Mouse (Mus musculus) MEL (cell line): ENCODE data around the gene Cd82.

Experiments used
- CTCF ChIP-seq, 3 experiments: IDR thresholded peaks in 2 of 3; conservative IDR thresholded peaks in 1 of 3; 2 replicates each; pipeline ENCODE4 v1.5.1; 2011 to 2012; ENCODE audit warnings: low read length in 3 of 3, low read depth in 2 of 3, mild to moderate bottlenecking in 2 of 3, improper control_type of control experiment in 1 of 3, inconsistent platforms in 1 of 3, mixed read lengths in 1 of 3, moderate library complexity in 1 of 3; ENCODE audit not compliant: control insufficient read depth in 1 of 3, insufficient read depth in 1 of 3, poor library complexity in 1 of 3, severe bottlenecking in 1 of 3
- GATA1 ChIP-seq: IDR thresholded peaks from 2 replicates; pipeline ENCODE4 v1.6.1; 2011; ENCODE audit warnings: low read depth, low read length, improper control_type of control experiment
- POLR2A ChIP-seq, 2 experiments: IDR thresholded peaks; 2 replicates each; pipeline ENCODE4 v1.6.1; 2011 to 2012; ENCODE audit warnings: low read length in 2 of 2, mild to moderate bottlenecking in 2 of 2, control low read depth in 1 of 2, improper control_type of control experiment in 1 of 2, low read depth in 1 of 2, moderate library complexity in 1 of 2; ENCODE audit not compliant: control insufficient read depth in 1 of 2, insufficient read depth in 1 of 2, poor library complexity in 1 of 2
- SIN3A ChIP-seq: IDR thresholded peaks from 2 replicates; pipeline ENCODE4 v1.6.1; 2012; ENCODE audit warnings: low read length, improper control_type of control experiment, inconsistent platforms
- TAL1 ChIP-seq: IDR thresholded peaks from 2 replicates; pipeline ENCODE4 v1.6.1; 2012; ENCODE audit warnings: mild to moderate bottlenecking, inconsistent platforms, low read length, moderate library complexity, mixed read lengths
- TBP ChIP-seq: IDR thresholded peaks from 2 replicates; pipeline ENCODE4 v1.8.0; 2011; ENCODE audit warnings: low read depth, low read length, improper control_type of control experiment
- TCF12 ChIP-seq: IDR thresholded peaks from 2 replicates; pipeline ENCODE4 v1.6.1; 2014; ENCODE audit warnings: low read depth, mild to moderate bottlenecking, inconsistent platforms, low read length, improper control_type of control experiment, moderate library complexity
- UBTF ChIP-seq: IDR thresholded peaks from 2 replicates; pipeline ENCODE4 v1.6.1; 2012; ENCODE audit warnings: low read depth, mild to moderate bottlenecking, inconsistent platforms, low read length, improper control_type of control experiment, moderate library complexity, borderline replicate concordance; ENCODE audit not compliant: insufficient read depth
- ZC3H11A ChIP-seq: IDR thresholded peaks from 2 replicates; pipeline ENCODE4 v1.6.1; 2012; ENCODE audit warnings: low read depth, mild to moderate bottlenecking, inconsistent platforms, low read length, improper control_type of control experiment
- ZNF384 ChIP-seq: IDR thresholded peaks from 2 replicates; pipeline ENCODE4 v1.6.1; 2012; ENCODE audit warnings: low read depth, mild to moderate bottlenecking, inconsistent platforms, low read length, improper control_type of control experiment

GRCm38 (mm10) chr2:93457426-93458130, 5.4 kb downstream of the Cd82 start:
- no peak for TF ChIP-seq TBP
- TF ChIP-seq CTCF (IDR thresholded peaks at IDR 0.05 in 2 of 3, conservative IDR thresholded peaks at IDR 0.05 in 1 of 3; ENCODE audit: control insufficient read depth in 1 of 3, insufficient read depth in 1 of 3, low read depth in 2 of 3, low read length in 3 of 3, poor library complexity in 1 of 3, severe bottlenecking in 1 of 3) = no peak
- TF ChIP-seq ZC3H11A = no peak
- no peak for TF ChIP-seq TAL1
- no peak for TF ChIP-seq GATA1
- no peak for TF ChIP-seq SIN3A
- no peak for TF ChIP-seq POLR2A (IDR thresholded peaks at IDR 0.05; ENCODE audit: control insufficient read depth in 1 of 2, insufficient read depth in 1 of 2, low read depth in 1 of 2, low read length in 2 of 2, poor library complexity in 1 of 2)
- TF ChIP-seq UBTF = no peak
- TF ChIP-seq TCF12 = no peak
- TF ChIP-seq ZNF384 = no peak
